Mouse (Mus musculus) T-helper 1 cell (primary cell): ENCODE measurements around the gene Nedd9.

Source experiments
- in situ Hi-C: fragments of 300-600 bp; cut with MboI, MseI; formaldehyde crosslinking; loops from one replicate; pipeline ENCODE4 v1.15.1; 2025; ENCODE audit warnings: high pct_unique_total_duplicates

Nedd9 gene

DNA sequence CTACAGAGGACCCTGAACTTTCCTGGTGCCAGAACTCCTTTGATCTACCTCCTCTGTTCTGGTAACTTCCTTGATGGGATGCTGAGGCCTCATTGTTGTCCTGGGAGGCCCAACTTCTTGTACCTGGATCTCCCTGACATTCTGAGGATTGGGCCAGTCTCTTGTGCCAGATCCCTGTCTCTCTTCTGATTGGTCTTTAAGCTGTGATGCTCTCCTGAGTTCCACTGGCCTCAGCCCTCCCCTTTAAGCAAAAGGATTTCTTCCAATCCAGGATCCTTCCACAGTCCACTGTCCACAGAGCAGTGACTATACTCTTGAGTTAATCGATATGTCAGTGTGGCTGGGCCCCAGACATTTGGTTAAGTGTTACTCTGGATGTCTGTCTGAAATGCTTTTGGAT is 112.3 kb downstream of the Nedd9 start:
- in situ Hi-C loops: no loop called here

DNA sequence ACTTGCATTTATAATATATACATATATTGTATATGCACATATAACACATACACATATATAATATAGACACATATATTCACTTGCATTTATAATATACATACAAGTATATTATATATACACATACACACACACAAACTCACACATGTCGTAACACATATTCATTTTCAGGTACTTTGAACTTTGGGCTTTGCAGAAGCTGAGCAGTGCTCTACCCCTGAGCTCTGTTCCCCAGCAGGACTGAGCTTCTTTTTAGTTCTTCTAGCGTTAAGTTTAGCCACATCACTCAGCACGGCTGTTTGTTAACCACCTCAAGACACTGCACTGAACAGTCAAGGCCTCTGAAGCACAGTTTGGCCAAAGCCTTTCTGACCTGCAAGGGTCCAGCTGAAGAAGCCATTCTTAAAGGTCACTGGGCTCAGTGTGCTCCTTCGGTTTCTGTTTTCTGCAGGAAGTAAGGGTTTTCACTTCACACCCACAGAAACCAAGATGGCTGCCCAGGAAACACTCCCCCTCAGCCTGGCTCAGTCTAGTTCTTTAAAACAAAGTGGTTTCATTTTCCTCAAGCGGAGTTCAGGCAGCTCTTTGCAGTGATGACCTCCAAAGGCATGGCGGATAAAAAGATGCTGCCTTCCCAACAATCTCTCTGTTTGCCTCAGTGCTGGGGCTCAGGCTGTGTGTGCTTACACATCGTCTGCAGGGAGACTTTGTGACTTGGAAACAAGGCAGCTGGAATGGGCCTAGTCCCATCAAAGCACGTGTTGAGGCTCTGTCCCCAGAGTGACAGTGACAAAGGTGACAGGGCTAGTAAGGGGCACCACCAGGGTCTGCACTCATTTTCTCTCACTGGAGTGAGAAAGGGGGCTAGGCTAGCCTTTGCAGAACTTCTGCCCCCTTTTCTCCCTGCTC is 114.4 kb downstream of the Nedd9 start:
- in situ Hi-C loops: no loop called here

DNA sequence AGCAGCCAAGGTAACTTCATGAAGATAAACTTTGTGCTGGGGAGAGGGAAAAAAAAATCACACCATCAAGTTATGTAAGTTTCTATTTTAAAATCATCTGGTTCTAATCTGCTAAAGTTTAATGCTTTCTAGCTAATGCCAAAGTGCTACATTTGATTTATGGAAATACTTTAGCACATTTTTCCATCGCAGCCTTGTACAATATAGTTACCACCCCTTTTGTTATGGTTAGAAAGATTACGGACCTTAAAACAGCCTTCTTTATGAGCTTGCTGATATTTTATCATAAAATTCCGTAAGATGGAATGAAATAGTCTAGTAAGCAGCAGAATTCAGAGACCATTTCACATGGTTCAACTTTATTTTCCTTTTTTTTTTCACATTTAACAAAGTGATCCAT is 115.6 kb downstream of the Nedd9 start:
- in situ Hi-C loops: no loop called here

GRCm38 (mm10) chr13:41368612-41369011 is 118.5 kb downstream of the Nedd9 start:
- in situ Hi-C loops: loop anchor here (5.0 to 10.0 kb wide), 2 partner anchors 109 to 686 kb away; partner anchors contain the start of gene Hivep1

- in situ Hi-C loops: loop anchor here (5.0 to 10.0 kb wide), 2 partner anchors 110 to 688 kb away; partner anchors contain the start of gene Hivep1
These were observed 120.0 kb downstream of the Nedd9 start for GRCm38 (mm10) chr13:41367176-41367611.

DNA sequence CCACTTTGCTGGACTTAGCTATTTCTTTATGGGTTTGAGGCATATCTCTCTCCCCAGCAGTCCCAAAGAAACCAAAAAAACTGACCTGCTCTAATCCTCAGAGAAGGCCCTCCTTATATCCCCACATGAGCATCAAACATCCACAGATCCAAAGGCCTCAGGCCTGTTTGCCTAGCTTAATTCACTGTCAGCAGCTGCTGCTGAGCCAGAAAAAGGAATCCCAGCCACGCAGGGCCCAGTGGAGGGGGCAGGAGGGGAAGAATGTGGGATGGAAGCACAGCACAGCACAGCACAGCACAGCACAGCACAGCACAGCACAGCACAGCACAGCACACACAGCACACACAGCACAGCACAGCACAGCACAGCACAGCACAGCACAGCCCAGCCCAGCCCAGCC is 120.6 kb downstream of the Nedd9 start:
- in situ Hi-C loops: loop anchor here (5.0 to 10.0 kb wide), 2 partner anchors 111 to 688 kb away; partner anchors contain the start of gene Hivep1

GRCm38 (mm10) chr13:41364273-41364672 is 122.9 kb downstream of the Nedd9 start:
- in situ Hi-C loops: loop anchor here (10.0 kb wide), 1 partner anchor 691 kb away; the partner anchor contains the start of gene Hivep1

DNA sequence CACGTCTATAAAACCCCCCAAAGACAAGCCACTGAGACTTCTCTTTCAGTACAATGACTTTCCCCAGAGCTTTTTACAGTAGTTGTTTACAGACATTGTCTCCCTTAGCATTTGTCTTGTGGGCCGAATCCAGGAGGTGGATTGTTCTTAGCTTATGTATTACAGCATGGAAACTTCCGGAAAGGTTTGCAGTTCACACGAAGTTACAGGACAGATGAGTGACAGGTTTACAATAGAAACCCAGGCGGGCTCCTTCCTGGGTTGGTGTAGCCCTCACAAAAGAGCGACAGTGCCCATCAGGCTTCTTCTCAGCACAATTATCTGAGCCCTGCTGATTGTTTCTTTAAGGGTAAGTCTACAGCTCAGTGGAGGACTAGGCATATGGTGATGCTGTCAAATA is 124.3 kb downstream of the Nedd9 start:
- in situ Hi-C loops: loop anchor here (10.0 kb wide), 1 partner anchor 692 kb away; the partner anchor contains the start of gene Hivep1

DNA sequence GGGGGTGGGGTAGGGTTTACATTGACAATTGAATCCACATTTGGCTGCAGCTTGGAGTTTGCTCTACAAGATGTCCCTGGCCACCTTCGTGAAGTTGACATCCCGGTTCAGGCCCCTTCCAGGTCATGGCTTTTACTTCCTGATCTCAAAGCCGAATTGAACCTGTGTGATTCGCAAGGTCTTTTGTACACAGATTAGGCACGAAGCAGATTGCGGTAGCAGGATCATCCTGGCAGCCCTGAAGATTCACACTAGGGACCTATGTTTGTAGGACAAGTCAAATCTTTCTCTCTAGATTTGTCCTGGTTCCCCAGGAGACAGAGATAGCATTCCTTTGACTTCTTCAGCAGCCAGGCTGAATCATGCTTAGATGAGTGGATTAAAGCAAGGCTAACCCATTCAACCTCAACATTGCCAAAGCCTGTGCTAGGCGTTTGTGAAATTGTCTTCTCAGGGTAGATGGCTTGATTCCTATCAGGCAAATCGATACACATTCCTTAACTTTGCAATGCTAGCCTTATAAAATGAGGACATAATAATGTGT is 126.8 kb downstream of the Nedd9 start:
- in situ Hi-C loops: loop anchor here (10.0 kb wide), 1 partner anchor 694 kb away; the partner anchor contains the start of gene Hivep1

DNA sequence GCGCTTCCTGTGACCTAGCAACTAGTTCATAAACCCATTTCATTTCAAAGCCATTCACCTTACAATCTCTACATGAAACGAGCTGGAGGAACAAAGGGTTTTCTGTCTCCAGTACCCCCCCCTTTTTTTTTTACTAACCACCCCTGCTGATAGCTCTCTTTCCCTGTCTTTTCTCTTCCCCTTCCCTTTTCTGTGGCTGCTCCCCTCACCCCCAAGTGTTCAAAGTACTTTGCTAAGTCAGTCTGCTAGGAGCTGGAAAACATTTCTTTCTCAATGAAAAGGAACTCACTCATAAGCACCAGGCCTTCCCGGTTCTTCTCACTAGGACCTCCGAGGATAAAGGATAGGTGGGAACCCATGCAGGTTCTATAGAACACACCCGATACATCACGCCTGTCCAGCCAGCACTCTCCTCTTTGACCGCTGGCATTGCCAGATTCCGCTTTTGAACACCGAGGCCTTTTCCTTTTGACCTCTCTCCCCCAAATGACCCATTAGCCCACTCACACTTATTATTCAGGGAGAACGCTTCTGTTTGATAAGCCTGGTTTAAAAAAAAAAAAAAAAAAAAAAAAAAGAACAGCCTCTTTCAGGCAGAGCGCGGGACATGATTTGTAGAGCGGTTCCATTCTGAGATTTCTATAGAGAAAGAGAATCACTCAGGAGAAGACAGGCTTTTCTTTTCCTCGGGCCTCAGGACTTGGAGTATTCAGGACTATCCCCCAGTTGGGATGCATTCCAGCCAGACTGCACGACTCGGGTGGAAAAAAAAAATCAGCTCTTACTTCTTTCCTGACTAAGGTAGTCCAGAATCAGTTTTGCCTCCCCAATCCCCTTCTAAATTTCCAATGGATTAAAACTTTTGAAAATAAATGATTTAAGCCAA is 127.6 kb downstream of the Nedd9 start:
- in situ Hi-C loops: loop anchor here (10.0 kb wide), 1 partner anchor 695 kb away; the partner anchor contains the start of gene Hivep1

DNA sequence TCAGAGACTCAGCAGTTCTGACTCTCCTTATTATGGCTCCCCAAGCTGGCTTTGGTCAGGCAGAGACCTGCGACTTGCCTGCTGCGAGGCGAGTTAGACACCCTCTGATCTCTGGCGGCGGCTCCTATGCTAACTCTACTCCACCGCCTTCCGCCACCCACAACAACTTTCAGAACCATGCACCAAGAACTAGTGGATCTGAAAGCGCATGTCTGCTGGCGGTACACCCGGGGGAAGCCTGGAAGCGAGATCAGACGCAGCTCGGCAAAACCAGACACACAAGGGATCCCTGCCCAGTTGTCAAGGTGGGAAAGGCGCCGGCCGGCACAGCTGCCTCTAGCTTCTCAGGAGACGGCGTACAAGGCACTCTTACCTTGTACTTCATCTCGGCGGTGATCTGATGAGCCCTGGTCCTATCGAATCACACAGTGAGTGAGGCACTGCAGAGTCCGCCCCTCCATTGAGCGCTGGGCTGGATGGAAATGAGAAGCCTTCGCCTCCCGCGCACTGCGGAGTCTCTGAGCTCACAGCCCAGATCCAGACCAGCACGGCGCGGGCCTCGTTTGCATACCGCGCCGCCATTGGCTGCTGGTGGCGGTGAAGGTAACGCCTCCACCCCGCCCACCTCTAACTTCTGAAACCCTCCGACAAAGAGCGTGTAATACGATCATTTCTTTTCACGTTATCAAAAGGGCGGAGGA is 128.5 kb downstream of the Nedd9 start:
- in situ Hi-C loops: no loop called here

GRCm38 (mm10) chr13:41358009-41358408 is 129.2 kb downstream of the Nedd9 start:
- in situ Hi-C loops: no loop called here

DNA sequence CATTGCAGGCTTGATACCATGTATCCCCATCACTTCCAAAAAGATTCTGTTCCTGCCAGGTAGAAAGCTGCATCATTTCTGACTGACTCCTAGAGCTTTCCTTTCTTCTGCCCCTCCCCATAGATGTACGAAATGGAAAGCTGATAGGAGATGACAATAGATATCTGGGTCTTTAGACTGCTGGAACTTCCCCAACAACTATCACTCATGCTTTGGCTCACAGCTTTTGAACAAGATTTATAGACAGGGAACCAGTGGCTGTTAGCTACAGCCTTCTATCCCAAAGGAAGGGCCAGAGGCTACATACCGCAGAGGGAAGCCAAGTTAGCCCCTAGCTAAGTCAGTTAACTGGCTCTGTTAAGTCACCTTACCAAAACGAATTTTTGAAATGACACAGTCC is 129.6 kb downstream of the Nedd9 start:
- in situ Hi-C loops: no loop called here

- in situ Hi-C loops: no loop called here
These were observed 130.0 kb downstream of the Nedd9 start for GRCm38 (mm10) chr13:41357161-41357560.

DNA sequence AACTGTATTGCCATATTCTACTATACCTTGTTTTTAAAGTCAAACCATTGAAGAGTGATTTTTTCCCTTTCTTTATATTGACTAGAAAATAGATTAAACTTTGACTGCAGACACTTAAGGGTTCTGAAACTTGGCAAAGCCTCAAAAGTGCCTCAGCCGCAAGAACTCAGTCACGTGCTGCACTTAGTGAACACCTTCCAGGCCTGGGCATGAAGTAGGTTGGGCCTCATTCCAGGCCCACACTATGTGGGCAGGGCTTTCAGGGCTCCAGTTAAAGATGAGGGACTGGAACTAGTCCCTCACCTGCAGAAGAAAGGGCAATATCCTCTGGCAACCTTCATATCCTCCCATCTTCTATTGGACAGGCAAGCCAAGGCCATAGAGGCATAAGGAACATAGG is 131.6 kb downstream of the Nedd9 start:
- in situ Hi-C loops: no loop called here

DNA sequence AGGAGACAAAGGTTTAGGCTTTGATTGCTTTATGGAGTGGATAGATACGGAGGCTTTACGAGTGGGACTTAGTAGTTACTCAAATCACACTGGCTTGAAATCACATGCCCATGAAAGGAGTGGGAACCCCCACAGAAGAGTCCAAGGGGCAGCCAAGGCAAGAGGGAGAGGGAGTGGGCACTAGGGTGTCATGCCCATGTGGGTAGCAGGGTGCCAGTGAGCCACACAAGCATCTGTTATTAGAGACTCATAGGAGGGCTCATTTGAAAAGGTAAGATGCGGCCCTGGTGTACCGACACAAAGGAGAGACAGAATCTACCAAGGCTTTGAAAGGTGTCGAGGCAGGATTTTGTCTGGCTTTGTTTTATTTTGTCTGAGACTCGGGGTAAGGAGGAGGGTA is 132.6 kb downstream of the Nedd9 start:
- in situ Hi-C loops: no loop called here

DNA sequence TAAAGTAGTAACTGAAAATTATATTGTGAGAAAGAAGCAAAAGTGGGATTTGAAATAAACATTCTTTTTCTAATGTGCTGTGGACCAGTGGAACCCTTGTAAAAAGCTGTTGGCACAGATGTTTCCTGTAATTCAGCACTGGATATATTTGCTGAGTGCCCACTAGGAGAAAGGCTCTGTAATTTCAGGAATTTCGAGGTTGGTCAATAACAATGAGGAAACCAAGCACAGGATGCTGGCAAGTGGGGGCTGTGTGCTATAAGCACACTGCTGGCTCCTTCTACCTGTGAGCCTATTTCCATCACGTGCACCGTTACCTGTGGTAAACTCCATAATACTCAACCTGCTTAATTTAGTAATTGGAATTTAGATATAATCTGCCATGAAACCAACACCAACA is 133.5 kb downstream of the Nedd9 start:
- in situ Hi-C loops: no loop called here

GRCm38 (mm10) chr13:41352352-41352751 is 134.8 kb downstream of the Nedd9 start:
- in situ Hi-C loops: no loop called here

GRCm38 (mm10) chr13:41350589-41350988 is 136.6 kb downstream of the Nedd9 start:
- in situ Hi-C loops: no loop called here

GRCm38 (mm10) chr13:41349770-41350169 is 137.4 kb downstream of the Nedd9 start:
- in situ Hi-C loops: no loop called here

DNA sequence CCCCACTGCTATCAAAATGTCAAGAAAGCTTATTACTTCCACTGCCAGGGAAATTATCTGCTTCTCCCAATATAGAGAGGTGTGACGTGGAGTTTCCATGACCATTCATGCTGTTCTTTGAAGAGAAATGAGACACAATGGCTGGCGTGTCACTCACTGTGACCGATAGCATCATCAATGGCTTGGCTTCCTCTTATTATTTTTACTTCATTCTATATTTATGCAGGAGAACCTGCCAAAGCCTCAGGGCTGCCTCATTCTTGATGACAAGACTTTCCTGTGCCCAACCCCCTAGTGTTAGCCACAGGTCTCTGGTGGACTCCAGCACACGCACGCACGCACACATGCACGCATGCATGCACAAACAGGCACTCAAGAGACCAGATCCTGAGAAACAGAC is 141.4 kb downstream of the Nedd9 start:
- in situ Hi-C loops: no loop called here
